Mouse (Mus musculus): ENCODE data around the gene C4bp. TPM values are rescaled to one million over a fixed set of nuclear protein-coding genes. Genes with fewer than 3 reads are reported as not detected.
"Not testable (repeated sequence)": the region's sequence is repeated elsewhere in the genome, so short reads cannot be mapped to it uniquely, and the experiment has no call there.

The C4bp gene
- not detected in 2 replicates for polyA plus RNA-seq (2016; fragmentation: Nextera tagmentation; extraction: Ambion mirVana)

DNA sequence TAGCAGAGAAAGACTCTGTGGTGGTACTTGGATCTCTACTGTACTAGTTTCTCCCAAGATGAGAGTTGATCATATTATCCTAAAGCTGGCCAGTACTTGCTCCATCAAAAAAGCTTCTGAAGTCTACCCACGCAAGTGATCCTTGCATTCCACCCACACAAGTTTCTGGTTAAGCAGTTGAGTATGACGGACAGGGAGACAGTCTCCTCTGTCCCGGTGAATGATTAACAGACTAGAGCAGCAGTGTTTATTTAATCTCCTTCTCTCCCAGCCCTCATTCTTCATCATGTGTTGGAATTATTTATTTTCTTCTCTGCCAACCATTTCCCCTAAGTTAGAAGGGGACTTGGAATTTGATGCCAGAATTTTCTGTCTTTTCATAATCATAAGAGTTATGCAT is at the start of gene C4bp:
C4bp (minus strand) TSS at position 179 of the 400 bp plus-strand sequence.
- H3K27me3 ChIP-seq (replicated peaks; ENCODE audit: low read depth, poor library complexity, severe bottlenecking), result no peaks in the 10 kb centered on the region
- no peaks in the 10 kb centered on the region for H3K4me1 ChIP-seq
- DNase-seq (ENCODE audit: low spot score), result no peak
- no peak within 1 kb of the TSS for H3K27ac ChIP-seq (replicated peaks)
- WGBS, result 80% methylated on average over 3 of the region's 3 CpGs
- no peak within 1 kb of the TSS for H3K4me3 ChIP-seq
- no peaks in the 10 kb centered on the region for H3K9me3 ChIP-seq
- no peaks in the 10 kb centered on the region for H3K36me3 ChIP-seq (replicated peaks)

GRCm38 (mm10) chr1:130710283-130711080 is 49.0 kb upstream of the C4bp start:
- Histone ChIP-seq H3K27ac (replicated peaks) (no peak overlapping the region), H3K27me3 (replicated peaks; ENCODE audit: low read depth, poor library complexity, severe bottlenecking) (peaks cover 20% of the 10 kb centered on the region), H3K4me1 (0 out of 2 replicates have a peak, but pooled peaks cover 6% of the 10 kb centered on the region), H3K4me3 (no peak overlapping the region), H3K36me3 (replicated peaks) (no peaks in the 10 kb centered on the region; the same call in 1 of the 2 replicates), H3K9me3 (no peaks in the 10 kb centered on the region)
- WGBS, result 89% methylated on average over 22 of the region's 22 CpGs
- no peak for DNase-seq (ENCODE audit: low spot score)

DNA sequence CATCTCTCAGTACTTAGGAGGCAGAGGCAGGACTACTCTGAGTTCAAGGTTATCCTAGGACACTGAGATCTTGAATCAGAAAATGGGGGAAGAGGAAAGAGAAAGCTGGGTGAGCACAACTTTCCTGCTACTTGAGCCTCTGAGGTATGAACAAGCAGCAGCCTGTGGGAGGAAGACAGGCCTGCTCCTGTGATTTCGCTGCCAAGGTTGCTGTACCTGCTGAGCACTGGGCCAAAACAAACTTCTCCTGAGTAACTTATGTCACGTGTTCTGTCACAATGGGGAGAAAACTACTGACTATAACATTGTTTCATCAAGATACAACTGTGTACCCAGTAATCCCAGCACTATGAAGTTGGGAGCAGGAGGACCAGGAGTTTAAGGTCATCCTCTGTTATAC is 42.2 kb upstream of the C4bp start:
- Histone ChIP-seq H3K4me1 (no peaks in the 10 kb centered on the region), H3K4me3 (no peak overlapping the region), H3K27me3 (replicated peaks; ENCODE audit: low read depth, poor library complexity, severe bottlenecking) (no peaks in the 10 kb centered on the region), H3K36me3 (replicated peaks) (peaks cover 40% of the 10 kb centered on the region), H3K9me3 (no peaks in the 10 kb centered on the region), H3K27ac (replicated peaks) (no peak overlapping the region)
- 78% methylated on average over 2 of the region's 2 CpGs for WGBS
- DNase-seq (ENCODE audit: low spot score), result no peak

DNA sequence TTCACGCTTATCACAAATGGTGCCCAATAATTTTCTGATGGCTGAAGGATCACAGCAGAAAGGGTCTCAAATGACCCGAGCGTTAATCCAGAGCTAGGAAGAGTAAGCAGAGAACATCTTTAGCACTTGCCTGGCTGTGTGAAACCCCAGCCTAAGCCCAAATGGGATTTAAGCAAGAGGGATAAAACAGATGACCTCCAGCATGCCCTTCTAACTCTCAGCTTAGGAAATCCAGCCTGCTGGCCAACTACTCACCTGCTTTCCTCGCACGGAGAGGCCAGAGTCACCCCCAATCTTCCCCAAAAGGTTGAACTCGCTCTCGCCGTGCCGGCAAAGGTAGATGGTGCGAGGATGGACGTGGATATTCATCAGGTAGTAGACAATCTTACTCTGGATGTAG is 40.5 kb upstream of the C4bp start:
- DNase-seq (ENCODE audit: low spot score), result no peak
- peaks cover 54% of the 10 kb centered on the region for H3K36me3 ChIP-seq (replicated peaks)
- H3K9me3 ChIP-seq, result no peaks in the 10 kb centered on the region
- 94% methylated on average over 11 of the region's 11 CpGs for WGBS
- no peaks in the 10 kb centered on the region for H3K27me3 ChIP-seq (replicated peaks; ENCODE audit: low read depth, poor library complexity, severe bottlenecking)
- H3K4me3 ChIP-seq, result no peak overlapping the region
- no peaks in the 10 kb centered on the region for H3K4me1 ChIP-seq
- H3K27ac ChIP-seq (replicated peaks), result no peak overlapping the region

DNA sequence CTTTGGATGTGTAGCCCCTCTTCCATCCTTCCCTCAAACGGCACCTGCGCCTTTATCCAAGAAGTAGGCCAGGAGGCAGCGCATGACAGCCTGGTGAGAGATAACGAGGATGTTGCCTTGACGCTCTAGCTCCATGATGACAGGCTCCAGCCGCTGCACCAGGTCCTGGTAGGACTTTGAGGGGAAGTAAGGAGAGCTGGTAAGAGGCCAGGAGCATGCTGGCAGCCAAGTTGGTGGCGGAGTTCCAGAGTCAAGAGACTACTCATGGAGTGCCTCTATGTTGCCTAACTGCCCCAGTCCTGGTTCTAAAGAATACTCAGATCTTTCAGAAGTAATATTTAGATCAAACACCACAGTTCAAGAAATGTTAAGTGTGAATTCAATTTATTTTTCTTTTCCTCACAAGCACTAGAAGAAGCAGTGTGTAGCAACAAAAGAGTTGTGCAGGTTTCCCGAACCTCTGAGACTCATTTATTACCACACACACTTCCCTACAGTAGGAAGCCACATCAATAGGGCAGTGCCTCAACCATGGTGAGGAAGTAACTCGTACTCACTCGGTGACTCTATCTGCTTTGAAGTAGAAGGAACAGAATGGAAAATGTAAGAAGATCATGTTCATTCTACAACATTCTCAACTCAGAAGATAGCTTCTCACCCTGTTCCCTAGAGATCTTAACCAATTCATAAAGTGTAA is 38.7 kb upstream of the C4bp start:
- WGBS, result 94% methylated on average over 10 of the region's 10 CpGs
- H3K27ac ChIP-seq (replicated peaks), result no peak overlapping the region
- no peaks in the 10 kb centered on the region for H3K4me1 ChIP-seq
- H3K36me3 ChIP-seq (replicated peaks), result peaks cover 54% of the 10 kb centered on the region
- H3K27me3 ChIP-seq (replicated peaks; ENCODE audit: low read depth, poor library complexity, severe bottlenecking), result no peaks in the 10 kb centered on the region
- no peaks in the 10 kb centered on the region for H3K9me3 ChIP-seq
- no peak for DNase-seq (ENCODE audit: low spot score)
- H3K4me3 ChIP-seq, result no peak overlapping the region

DNA sequence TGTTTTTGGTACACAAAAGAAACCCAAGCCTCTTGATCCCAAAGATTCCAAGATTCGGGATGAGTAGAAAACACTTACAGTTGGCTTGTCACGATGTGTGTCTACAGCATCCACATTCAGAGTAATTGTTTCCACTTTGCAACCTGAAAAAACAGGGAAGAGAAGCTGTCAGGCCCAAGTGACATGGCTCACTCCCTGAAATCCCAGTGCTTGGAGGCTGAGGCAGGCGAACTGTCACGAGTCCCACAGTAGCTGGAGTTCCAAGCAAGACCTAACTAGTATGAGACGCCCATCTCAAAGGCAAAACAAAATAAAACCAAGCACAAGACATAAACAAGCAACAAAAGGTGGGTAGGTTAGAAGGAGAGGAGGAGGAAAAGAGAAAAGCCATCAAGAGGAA is 37.2 kb upstream of the C4bp start:
- no peak for DNase-seq (ENCODE audit: low spot score)
- WGBS, result 90% methylated on average over 5 of the region's 5 CpGs

GRCm38 (mm10) chr1:130683905-130684304 is 22.5 kb upstream of the C4bp start:
- Histone ChIP-seq H3K4me3 (no peak overlapping the region), H3K36me3 (replicated peaks) (no peaks in the 10 kb centered on the region), H3K9me3 (no peaks in the 10 kb centered on the region), H3K27ac (replicated peaks) (no peak overlapping the region), H3K4me1 (no peaks in the 10 kb centered on the region), H3K27me3 (replicated peaks; ENCODE audit: low read depth, poor library complexity, severe bottlenecking) (no peaks in the 10 kb centered on the region)
- DNase-seq (ENCODE audit: low spot score), result no peak
- WGBS, result 53% methylated on average over 1 of the region's 1 CpGs

More for the DNA sequence above, 37.2 kb upstream of the C4bp start:
- Histone ChIP-seq H3K27me3 (replicated peaks; ENCODE audit: low read depth, poor library complexity, severe bottlenecking) (no peaks in the 10 kb centered on the region), H3K9me3 (no peaks in the 10 kb centered on the region), H3K4me3 (no peak overlapping the region), H3K27ac (replicated peaks) (no peak overlapping the region), H3K4me1 (no peaks in the 10 kb centered on the region), H3K36me3 (replicated peaks) (peaks cover 52% of the 10 kb centered on the region)

DNA sequence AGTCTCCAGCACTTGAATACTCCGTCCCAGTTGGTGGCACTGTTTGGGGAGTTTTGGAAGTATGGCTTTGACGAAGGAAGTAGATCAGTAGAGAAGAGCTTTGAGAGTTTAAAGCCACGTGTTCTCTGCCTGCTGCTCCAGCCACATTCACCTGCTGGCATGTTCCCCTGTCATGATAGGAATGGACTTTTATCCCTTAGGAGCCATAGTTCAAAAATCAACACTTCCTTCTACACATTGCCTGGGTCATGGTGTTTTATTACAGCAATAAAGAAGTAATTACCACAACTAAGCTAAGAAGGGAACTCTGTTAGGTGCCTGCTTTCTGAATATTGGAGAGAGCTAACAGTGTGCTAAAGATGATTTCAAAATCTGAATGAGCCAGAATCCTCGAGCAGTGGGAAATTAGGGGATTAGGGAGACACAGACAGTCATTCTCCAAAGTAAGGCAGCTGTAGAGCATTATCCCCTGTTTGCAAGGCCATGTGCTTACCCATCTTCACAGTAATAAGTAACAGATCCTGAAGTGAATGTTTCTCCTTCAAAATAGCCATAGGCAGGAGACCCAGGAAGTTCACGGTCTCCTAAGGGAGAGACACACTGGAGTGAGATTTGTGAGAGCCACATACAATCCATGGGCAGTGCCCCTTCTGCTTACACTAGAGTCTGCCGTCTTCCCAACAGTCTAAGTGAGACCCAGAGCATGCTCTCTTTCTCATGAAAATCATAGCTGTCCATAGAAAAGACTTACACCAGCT is 20.4 kb upstream of the C4bp start:
- Histone ChIP-seq H3K4me1 (no peaks in the 10 kb centered on the region), H3K27ac (replicated peaks) (no peak overlapping the region), H3K27me3 (replicated peaks; ENCODE audit: low read depth, poor library complexity, severe bottlenecking) (no peaks in the 10 kb centered on the region), H3K9me3 (no peaks in the 10 kb centered on the region), H3K4me3 (no peak overlapping the region), H3K36me3 (replicated peaks) (no peaks in the 10 kb centered on the region)
- 78% methylated on average over 6 of the region's 6 CpGs for WGBS
- DNase-seq (ENCODE audit: low spot score), result no peak

DNA sequence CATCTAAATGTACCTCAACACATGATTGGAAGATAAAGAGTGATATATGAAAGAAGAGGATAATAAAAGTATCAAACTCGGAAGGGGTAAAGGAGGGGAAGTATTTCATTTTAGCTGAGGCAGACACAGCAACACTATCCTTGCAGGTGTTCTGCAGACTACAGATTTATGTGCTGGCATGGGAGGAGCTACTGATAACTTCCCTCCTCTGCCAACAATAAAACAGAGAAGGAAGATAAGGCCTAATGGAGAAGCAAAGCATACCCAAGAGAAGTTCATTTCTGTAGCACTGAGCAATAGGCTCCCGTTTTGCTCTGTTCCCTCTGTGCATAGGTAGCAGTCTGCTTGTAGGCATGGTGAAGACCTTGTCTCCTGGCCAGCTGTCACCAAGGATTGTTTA is 19.6 kb upstream of the C4bp start:
- Histone ChIP-seq H3K9me3 (no peaks in the 10 kb centered on the region), H3K27ac (replicated peaks) (no peak overlapping the region), H3K27me3 (replicated peaks; ENCODE audit: low read depth, poor library complexity, severe bottlenecking) (no peaks in the 10 kb centered on the region), H3K4me3 (no peak overlapping the region), H3K4me1 (no peaks in the 10 kb centered on the region), H3K36me3 (replicated peaks) (no peaks in the 10 kb centered on the region)
- WGBS, result 88% methylated on average over 2 of the region's 2 CpGs
- no peak for DNase-seq (ENCODE audit: low spot score)

- H3K9me3 ChIP-seq, result no peaks in the 10 kb centered on the region
- no peaks in the 10 kb centered on the region for H3K36me3 ChIP-seq (replicated peaks)
- 83% methylated on average over 2 of the region's 2 CpGs for WGBS
- H3K4me3 ChIP-seq, result no peak overlapping the region
- no peak for DNase-seq (ENCODE audit: low spot score)
- no peak overlapping the region for H3K27ac ChIP-seq (replicated peaks)
- no peaks in the 10 kb centered on the region for H3K4me1 ChIP-seq
- no peaks in the 10 kb centered on the region for H3K27me3 ChIP-seq (replicated peaks; ENCODE audit: low read depth, poor library complexity, severe bottlenecking)
Measured at GRCm38 (mm10) chr1:130678551-130678950, 17.1 kb upstream of the C4bp start.

DNA sequence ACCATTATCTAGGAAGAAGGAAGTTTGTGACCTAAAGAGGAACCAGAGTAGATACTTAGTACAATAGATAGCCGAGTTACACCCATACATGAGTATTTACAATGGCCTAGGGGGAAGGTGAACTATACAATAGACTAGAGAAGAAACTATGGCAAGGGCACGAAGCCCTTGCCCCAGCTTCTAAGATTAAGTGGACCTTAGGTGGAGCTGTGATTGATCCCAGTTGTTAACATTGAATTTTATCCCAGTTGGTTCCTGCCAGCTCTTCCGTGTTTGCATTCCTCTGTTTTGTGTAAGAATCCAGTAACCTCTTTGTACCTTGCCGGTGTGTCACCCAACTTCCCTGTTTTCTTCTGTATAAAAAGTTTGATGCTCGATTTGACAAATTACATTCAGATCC is 2.1 kb upstream of the C4bp start:
- 92% methylated on average over 5 of the region's 5 CpGs for WGBS
- not testable (repeated sequence) for H3K4me3 ChIP-seq; H3K27ac ChIP-seq (replicated peaks); DNase-seq (ENCODE audit: low spot score); H3K27me3 ChIP-seq (replicated peaks; ENCODE audit: low read depth, poor library complexity, severe bottlenecking); H3K36me3 ChIP-seq (replicated peaks); H3K4me1 ChIP-seq; H3K9me3 ChIP-seq

GRCm38 (mm10) chr1:130659641-130660040 is 1.8 kb downstream of the C4bp start:
- WGBS, result 42% methylated on average over 5 of the region's 5 CpGs
- H3K4me3 ChIP-seq, result not testable (repeated sequence)

More at GRCm38 (mm10) chr1:130659641-130660040, 1.8 kb downstream of the C4bp start:
- not testable (repeated sequence) for H3K27me3 ChIP-seq (replicated peaks; ENCODE audit: low read depth, poor library complexity, severe bottlenecking); H3K4me1 ChIP-seq; H3K9me3 ChIP-seq; H3K36me3 ChIP-seq (replicated peaks); DNase-seq (ENCODE audit: low spot score); H3K27ac ChIP-seq (replicated peaks)
